Mouse (Mus musculus): ENCODE results near the gene Sema6b.

Sema6b gene

GRCm38 (mm10) chr17:56139858-56140595, at the start of gene Sema6b:
Gene Sema6b, minus strand, starts transcription at chr17:56140343.
- DNase-seq: peak; percentile 79

- peak; percentile 74 for DNase-seq
These were observed 45.4 kb upstream of the Sema6b start for GRCm38 (mm10) chr17:56185281-56186141.

GRCm38 (mm10) chr17:56183658-56184103, 43.5 kb upstream of the Sema6b start, which contains the start of gene Mydgf:
Gene Mydgf, minus strand, starts transcription at chr17:56183920.
- peak; percentile 96 for DNase-seq

GRCm38 (mm10) chr17:56182975-56183657, 43.0 kb upstream of the Sema6b start:
- peak; percentile 6 for DNase-seq

DNA sequence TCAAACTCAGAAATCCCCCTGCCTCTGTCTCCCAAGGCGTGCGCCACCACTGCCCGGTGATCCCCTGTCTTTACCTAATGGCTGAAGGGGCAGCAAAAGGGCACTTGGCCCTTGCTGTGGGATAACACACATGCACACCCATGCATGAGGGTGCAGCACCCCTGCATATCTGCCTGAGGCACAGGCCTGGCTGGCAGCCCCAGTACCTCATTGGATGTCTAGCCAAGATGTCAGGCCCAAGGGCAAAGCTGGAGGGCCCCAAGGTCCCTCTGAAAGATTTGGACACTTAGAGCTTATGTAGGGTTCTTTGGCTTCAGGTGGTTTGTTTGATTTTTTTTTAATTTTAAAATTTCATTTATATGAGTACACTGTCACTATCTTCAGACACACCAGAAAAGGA, 35.3 kb upstream of the Sema6b start:
- DNase-seq: no peak

- no peak for DNase-seq
These were observed 33.4 kb upstream of the Sema6b start for GRCm38 (mm10) chr17:56173401-56174046.

- no peak for DNase-seq
These were observed 31.7 kb upstream of the Sema6b start for GRCm38 (mm10) chr17:56171881-56172280.

DNA sequence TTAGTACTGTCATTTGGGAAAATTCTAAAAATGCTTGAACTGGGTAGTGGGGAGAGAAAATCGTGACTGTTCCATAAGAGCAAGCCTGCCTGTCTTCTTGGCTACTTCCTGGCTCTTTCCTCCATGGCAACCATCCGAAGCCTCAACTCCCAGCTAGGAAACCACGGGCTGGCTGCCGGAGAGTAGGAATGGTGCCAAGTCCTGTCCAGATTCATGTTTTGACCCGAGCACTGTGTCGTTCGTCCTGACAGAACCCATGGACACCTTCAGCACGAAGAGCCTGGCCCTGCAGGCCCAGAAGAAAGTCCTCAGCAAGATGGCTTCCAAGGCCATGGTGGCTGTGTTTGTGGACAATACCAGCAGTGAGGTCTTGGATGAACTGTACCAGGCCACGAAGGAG, 31.3 kb upstream of the Sema6b start:
- DNase-seq: no peak

DNA sequence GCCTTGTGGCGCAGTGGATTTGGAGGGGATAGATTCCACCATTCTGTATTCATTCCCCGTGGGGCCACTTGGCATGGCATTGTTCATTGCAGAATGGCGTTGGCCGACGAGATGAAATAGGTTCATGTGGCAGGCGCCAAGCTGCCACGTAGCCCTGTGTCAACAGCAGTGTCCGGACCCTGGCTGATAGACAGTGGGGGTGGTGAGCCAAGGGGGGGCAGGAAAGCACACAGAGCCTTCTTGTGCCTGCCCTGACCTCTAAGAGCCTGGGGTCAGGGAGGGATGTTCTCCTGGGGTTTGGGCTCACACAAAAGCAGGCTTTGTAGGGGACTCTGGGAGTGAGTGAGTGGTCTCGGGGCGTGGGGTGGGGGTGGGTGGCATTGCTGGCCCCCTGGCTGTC, 30.5 kb upstream of the Sema6b start:
- no peak for DNase-seq

DNA sequence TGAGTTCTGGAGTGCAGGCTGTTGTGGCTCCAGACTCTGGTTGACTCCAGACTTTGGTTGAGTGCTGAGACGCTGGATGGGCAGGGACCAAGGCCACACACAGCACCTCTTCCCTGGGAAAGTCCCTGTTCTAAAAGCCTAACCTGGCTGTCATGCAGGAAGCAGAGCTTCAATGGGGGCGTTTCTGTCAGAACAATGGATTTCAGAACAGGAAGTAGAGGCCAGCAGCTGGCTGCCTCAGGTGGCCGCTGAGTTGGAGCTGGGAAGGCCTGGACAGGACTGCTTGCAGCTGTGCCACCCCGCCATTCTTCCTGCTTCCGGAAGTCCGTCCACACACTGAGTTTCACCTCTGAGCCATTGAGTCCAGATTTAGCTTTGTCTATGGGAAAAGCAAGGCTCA, 29.7 kb upstream of the Sema6b start:
- no peak for DNase-seq

DNA sequence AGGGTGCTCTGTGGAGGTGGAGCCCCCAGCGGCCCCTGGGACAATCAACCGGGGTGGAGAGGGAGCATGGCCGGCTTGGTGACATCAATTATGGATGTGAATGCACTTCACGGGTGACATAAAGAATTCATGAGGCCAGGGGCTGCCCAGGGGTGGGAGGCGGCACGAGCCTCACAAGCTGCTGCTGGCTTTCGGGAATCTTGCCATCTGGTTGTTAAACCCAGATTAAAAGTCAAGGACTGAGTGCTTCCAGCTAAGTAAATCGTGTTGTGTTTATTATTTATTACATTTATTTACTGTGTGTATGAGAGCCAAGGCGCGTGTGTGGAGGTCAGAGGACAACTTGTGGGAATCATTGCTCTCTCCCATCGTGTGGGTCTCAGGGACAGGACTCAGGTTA, 25.5 kb upstream of the Sema6b start:
- DNase-seq: peak; percentile 66

GRCm38 (mm10) chr17:56164510-56164909, 24.4 kb upstream of the Sema6b start:
- no peak for DNase-seq

GRCm38 (mm10) chr17:56163523-56164102, 23.5 kb upstream of the Sema6b start:
- no peak for DNase-seq

GRCm38 (mm10) chr17:56162231-56162774, 22.2 kb upstream of the Sema6b start, which contains the start of gene Tnfaip8l1:
Gene Tnfaip8l1, plus strand, starts transcription at chr17:56162477.
- peak; percentile 96 for DNase-seq

DNA sequence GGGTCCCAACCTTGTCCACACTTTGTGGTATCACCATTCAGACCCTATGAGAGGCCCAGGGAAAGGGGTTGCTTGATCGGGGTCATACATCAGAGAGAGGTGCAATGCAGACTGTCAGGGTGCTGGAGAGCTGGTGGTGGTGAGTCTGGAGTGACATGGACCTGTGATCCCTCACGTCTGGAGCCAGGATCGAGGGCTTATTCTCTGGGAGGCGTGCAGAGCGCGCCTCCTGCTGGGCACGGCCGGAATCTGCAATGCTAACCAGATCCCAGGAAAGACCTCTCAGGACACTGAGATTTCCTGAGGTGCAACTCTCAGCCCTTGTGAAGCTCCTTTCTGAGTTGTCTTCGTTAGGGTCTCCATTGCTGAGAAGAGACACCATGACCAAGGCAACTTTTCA, 19.6 kb upstream of the Sema6b start:
- DNase-seq: peak; percentile 79

GRCm38 (mm10) chr17:56153643-56154042, 13.5 kb upstream of the Sema6b start:
- peak; percentile 93 for DNase-seq

DNA sequence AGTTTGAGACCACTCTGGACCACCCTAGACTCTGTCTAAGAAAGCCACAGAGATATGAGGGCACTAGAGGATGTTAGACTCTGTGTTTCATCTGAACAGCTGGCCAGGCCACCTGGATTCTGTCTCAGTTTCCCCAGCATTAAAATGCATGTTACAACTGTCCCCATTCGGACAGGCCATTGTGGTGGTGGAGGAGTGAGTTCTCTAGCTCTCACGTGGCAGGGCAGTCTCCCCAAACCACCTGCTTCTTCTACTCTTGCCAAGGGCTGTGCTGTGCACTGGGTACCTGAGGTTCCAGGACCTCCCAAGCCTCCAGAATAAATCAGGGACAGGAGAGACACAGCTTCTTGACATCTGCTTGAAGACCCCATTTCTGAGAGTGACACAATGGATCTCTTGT, 9.8 kb upstream of the Sema6b start:
- DNase-seq: no peak

GRCm38 (mm10) chr17:56148790-56149618, 8.9 kb upstream of the Sema6b start:
- DNase-seq: peak; percentile 44

DNA sequence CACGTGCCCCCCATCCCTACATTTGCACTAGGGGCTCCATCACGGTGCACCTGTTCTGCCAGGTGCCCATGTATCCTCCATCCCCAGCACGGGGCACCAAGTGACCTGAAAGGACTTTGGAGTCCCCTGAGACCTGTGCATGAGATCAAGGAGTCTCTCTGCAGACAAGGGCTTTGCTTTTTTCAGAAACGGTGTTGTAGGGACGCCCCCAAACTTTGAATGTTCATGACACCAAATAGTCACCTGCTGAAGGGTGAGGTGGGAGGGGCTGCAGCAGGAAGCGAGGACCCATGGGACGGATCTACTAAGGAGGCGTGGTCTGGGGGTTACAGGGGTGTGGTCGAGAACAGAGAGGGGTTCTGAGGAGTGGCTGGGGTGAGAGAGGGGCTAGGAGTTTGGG, 8.1 kb upstream of the Sema6b start:
- DNase-seq: no peak

DNA sequence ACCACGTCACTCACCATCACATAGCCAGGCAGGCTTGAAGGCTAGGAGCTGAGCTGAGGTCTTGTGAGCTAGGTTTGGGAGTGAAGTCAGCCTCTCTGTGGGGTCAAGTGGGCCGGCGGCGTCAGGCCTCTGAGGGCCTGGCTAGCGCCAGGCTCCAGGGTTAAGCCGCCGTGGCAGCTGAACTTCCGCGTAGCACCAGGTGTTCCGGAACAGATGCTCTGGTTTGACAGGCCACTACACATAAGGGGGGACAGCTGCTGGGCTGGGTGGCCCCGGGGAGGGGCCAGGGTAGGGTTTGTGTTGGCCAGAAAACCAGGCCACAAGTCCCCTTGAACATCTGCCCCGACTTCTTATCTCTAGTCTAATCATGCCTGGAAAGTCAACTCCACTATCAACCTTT, 7.3 kb upstream of the Sema6b start:
- peak; percentile 53 for DNase-seq

- DNase-seq: no peak
These were observed 6.0 kb upstream of the Sema6b start for GRCm38 (mm10) chr17:56146131-56146530.
